Mouse (Mus musculus): ENCODE results near the gene Scn10a. TPM values are rescaled to one million over a fixed set of nuclear protein-coding genes. Genes with fewer than 3 reads are reported as not detected.

Gene Scn10a
- 0.80 and 1.4 TPM in 2 replicates for polyA plus RNA-seq (2016; fragmentation: Nextera tagmentation; extraction: Ambion mirVana)

DNA sequence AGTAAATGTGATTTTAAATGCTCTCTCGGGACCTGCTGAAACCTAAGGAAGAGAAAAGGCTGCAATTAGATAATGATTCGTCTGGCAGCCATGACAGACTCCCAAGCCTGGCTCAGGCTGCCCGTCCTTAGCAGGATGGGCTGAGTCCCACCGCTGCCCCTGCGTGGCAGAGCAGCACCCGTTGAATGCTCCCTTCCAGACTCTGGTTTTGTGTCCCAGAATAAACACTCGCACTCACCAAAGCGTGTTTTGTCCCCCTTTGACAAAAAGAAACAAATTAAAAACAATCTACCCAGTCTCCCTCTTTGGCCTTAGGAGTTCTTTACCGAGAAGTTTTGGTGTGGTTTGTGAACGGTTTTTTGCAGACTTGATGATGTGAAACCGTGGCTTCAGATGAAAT, at the start of gene Scn10a:
Gene Scn10a, minus strand, starts transcription at position 101 of the 400 bp plus-strand sequence.
- ATAC-seq (ENCODE audit: low FRiP score): no peak
- Histone ChIP-seq H3K4me3 (no peak within 1 kb of the TSS), H3K36me3 (no peaks in the 10 kb centered on the region), H3K27me3 (no peaks in the 10 kb centered on the region), H3K4me2 (replicated peaks) (no peak within 1 kb of the TSS), H3K9ac (no peak within 1 kb of the TSS), H3K9me3 (replicated peaks) (no peaks in the 10 kb centered on the region), H3K4me1 (no peaks in the 10 kb centered on the region), H3K27ac (no peak within 1 kb of the TSS)
- 81% methylated on average over 11 of the region's 11 CpGs for WGBS

GRCm38 (mm10) chr9:119768585-119768984, 49.5 kb upstream of the Scn10a start:
- ATAC-seq (ENCODE audit: low FRiP score): no peak
- no peak overlapping the region for H3K27ac ChIP-seq
- 51% methylated on average over 7 of the region's 7 CpGs for WGBS
- H3K9me3 ChIP-seq (replicated peaks): no peaks in the 10 kb centered on the region
- H3K9ac ChIP-seq: no peak overlapping the region
- H3K27me3 ChIP-seq: no peaks in the 10 kb centered on the region
- H3K4me2 ChIP-seq (replicated peaks): no peak overlapping the region
- no peak overlapping the region for H3K4me3 ChIP-seq
- no peaks in the 10 kb centered on the region for H3K4me1 ChIP-seq
- H3K36me3 ChIP-seq: no peaks in the 10 kb centered on the region

DNA sequence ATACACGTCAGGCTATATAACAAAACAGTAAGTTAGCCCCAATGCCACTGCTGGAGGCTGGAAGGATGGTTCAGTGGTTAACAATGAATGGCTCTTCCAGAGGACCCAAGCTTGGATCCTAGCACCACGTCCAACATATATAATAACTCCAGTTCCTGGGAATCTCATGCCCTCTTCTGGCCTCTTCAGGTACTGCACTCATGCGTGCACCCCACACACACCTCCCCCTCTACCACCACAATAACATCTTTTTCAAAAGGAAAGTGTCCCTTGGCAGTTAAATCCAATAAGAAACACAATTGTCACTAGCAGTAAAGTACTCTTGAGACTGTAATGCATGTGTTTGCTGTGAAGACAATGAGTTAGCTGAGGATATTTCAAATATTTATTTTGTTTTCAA, 41.1 kb upstream of the Scn10a start:
- Histone ChIP-seq H3K36me3 (no peaks in the 10 kb centered on the region), H3K9me3 (replicated peaks) (0 out of 2 replicates have a peak, but pooled peaks cover 7% of the 10 kb centered on the region), H3K4me1 (no peaks in the 10 kb centered on the region), H3K27ac (no peak overlapping the region), H3K27me3 (no peaks in the 10 kb centered on the region), H3K4me3 (no peak overlapping the region), H3K4me2 (replicated peaks) (no peak overlapping the region), H3K9ac (no peak overlapping the region)
- 86% methylated on average over 3 of the region's 3 CpGs for WGBS
- ATAC-seq (ENCODE audit: low FRiP score): no peak

- no peaks in the 10 kb centered on the region for H3K36me3 ChIP-seq
- H3K9me3 ChIP-seq (replicated peaks): 0 out of 2 replicates have a peak, but pooled peaks cover 7% of the 10 kb centered on the region
- WGBS: 81% methylated on average over 1 of the region's 1 CpGs
- no peak for ATAC-seq (ENCODE audit: low FRiP score)
- H3K4me1 ChIP-seq: no peaks in the 10 kb centered on the region
- no peak overlapping the region for H3K4me3 ChIP-seq
- no peak overlapping the region for H3K9ac ChIP-seq
- no peak overlapping the region for H3K4me2 ChIP-seq (replicated peaks)
- no peak overlapping the region for H3K27ac ChIP-seq
- H3K27me3 ChIP-seq: no peaks in the 10 kb centered on the region
Measured at GRCm38 (mm10) chr9:119759457-119759856, 40.3 kb upstream of the Scn10a start.

- ATAC-seq (ENCODE audit: low FRiP score): no peak
- H3K4me3 ChIP-seq: no peak overlapping the region
- H3K4me1 ChIP-seq: no peaks in the 10 kb centered on the region
- no peaks in the 10 kb centered on the region for H3K9me3 ChIP-seq (replicated peaks)
- H3K4me2 ChIP-seq (replicated peaks): no peak overlapping the region
- H3K27me3 ChIP-seq: no peaks in the 10 kb centered on the region
- no peak overlapping the region for H3K27ac ChIP-seq
- no peaks in the 10 kb centered on the region for H3K36me3 ChIP-seq
- H3K9ac ChIP-seq: no peak overlapping the region
- WGBS: 14% methylated on average over 5 of the region's 5 CpGs
Measured at GRCm38 (mm10) chr9:119751507-119751906, 32.4 kb upstream of the Scn10a start.

GRCm38 (mm10) chr9:119749112-119749511, 30.0 kb upstream of the Scn10a start:
- Histone ChIP-seq H3K9me3 (replicated peaks) (no peaks in the 10 kb centered on the region), H3K27ac (no peak overlapping the region), H3K4me2 (replicated peaks) (no peak overlapping the region), H3K4me1 (no peaks in the 10 kb centered on the region), H3K9ac (no peak overlapping the region), H3K27me3 (no peaks in the 10 kb centered on the region), H3K36me3 (no peaks in the 10 kb centered on the region), H3K4me3 (no peak overlapping the region)
- 82% methylated on average over 9 of the region's 9 CpGs for WGBS
- ATAC-seq (ENCODE audit: low FRiP score): no peak

- no peak overlapping the region for H3K27ac ChIP-seq
- H3K27me3 ChIP-seq: no peaks in the 10 kb centered on the region
- no peak for ATAC-seq (ENCODE audit: low FRiP score)
- no peak overlapping the region for H3K4me2 ChIP-seq (replicated peaks)
- H3K9me3 ChIP-seq (replicated peaks): no peaks in the 10 kb centered on the region
- 83% methylated on average over 4 of the region's 4 CpGs for WGBS
- H3K9ac ChIP-seq: no peak overlapping the region
- H3K36me3 ChIP-seq: no peaks in the 10 kb centered on the region
- no peak overlapping the region for H3K4me3 ChIP-seq
- H3K4me1 ChIP-seq: no peaks in the 10 kb centered on the region
Measured at GRCm38 (mm10) chr9:119743900-119744299, 24.8 kb upstream of the Scn10a start.

DNA sequence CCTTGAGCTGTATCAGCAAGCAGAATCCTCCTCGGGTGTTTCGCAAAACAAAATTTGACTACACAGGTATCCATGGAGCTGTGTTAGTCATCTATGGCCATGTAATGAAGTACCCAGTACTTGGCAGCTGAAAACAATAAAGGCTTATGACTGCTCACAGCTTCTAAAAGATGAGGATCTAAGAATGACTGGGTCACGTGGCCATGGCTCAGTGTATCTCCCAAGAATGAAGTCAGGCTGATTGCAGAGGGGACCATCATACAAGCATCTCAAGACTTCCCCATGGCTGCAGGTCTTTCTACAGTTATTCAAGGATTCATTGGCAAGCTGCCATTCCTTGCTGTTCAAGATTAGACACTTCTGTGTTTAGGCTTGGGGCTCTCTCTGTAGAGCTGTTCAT, 24.2 kb upstream of the Scn10a start:
- 88% methylated on average over 3 of the region's 3 CpGs for WGBS
- Histone ChIP-seq H3K9me3 (replicated peaks) (no peaks in the 10 kb centered on the region), H3K9ac (no peak overlapping the region), H3K27ac (no peak overlapping the region), H3K36me3 (no peaks in the 10 kb centered on the region), H3K4me3 (no peak overlapping the region), H3K4me1 (no peaks in the 10 kb centered on the region), H3K4me2 (replicated peaks) (no peak overlapping the region), H3K27me3 (no peaks in the 10 kb centered on the region)
- ATAC-seq (ENCODE audit: low FRiP score): no peak

- 55% methylated on average over 5 of the region's 5 CpGs for WGBS
- no peaks in the 10 kb centered on the region for H3K36me3 ChIP-seq
- H3K4me2 ChIP-seq (replicated peaks): no peak overlapping the region
Measured at GRCm38 (mm10) chr9:119741101-119741786, 22.1 kb upstream of the Scn10a start.

DNA sequence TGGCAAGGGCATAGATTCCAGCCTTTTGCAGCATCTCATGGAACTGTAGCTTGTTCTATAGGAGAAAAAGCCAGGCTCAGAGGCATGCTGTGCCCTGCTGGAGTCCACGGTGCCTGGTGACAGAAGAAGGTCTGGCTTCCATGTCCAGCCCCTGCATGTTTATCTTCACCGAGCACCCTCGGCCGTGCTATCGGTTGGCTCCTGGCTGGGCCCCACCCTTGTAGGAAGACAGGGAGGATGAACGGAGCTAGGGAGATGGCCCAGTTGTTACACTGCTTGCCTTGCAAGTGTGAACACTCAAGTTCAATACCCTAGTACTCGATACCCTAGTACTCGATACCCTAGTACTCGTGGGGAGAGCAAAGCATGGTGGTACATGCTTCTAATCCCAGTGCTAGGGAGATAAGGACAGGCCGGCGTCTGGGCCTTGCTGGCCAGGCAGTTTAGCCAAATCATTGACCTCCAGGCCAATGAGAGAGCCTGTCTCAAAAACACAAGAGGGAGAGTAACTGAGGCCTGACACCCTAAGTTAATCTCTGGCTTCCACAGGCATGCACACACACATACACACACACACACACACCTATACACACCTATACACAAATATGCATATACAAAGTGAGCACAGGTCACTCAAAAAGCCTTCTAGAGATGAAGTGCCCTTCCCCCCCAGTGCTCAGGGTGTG, 9.4 kb upstream of the Scn10a start:
- 90% methylated on average over 11 of the region's 11 CpGs for WGBS
- H3K36me3 ChIP-seq: no peaks in the 10 kb centered on the region
- no peak overlapping the region for H3K4me3 ChIP-seq
- no peak overlapping the region for H3K27ac ChIP-seq
- no peak overlapping the region for H3K9ac ChIP-seq
- H3K9me3 ChIP-seq (replicated peaks): no peaks in the 10 kb centered on the region
- no peak for ATAC-seq (ENCODE audit: low FRiP score)
- H3K4me1 ChIP-seq: peaks cover 11% of the 10 kb centered on the region
- H3K27me3 ChIP-seq: no peaks in the 10 kb centered on the region
- no peak overlapping the region for H3K4me2 ChIP-seq (replicated peaks)

More at GRCm38 (mm10) chr9:119741101-119741786, 22.1 kb upstream of the Scn10a start:
- Histone ChIP-seq H3K27ac (no peak overlapping the region), H3K4me3 (no peak overlapping the region), H3K27me3 (no peaks in the 10 kb centered on the region), H3K9me3 (replicated peaks) (no peaks in the 10 kb centered on the region), H3K9ac (no peak overlapping the region), H3K4me1 (no peaks in the 10 kb centered on the region)
- ATAC-seq (ENCODE audit: low FRiP score): no peak

- H3K36me3 ChIP-seq: no peaks in the 10 kb centered on the region
- H3K9me3 ChIP-seq (replicated peaks): no peaks in the 10 kb centered on the region
- H3K4me2 ChIP-seq (replicated peaks): no peak overlapping the region
- 89% methylated on average over 4 of the region's 4 CpGs for WGBS
- no peak overlapping the region for H3K27ac ChIP-seq
- H3K4me1 ChIP-seq: peaks cover 11% of the 10 kb centered on the region
- no peak overlapping the region for H3K4me3 ChIP-seq
- no peak for ATAC-seq (ENCODE audit: low FRiP score)
- no peaks in the 10 kb centered on the region for H3K27me3 ChIP-seq
- H3K9ac ChIP-seq: no peak overlapping the region
Measured at GRCm38 (mm10) chr9:119726990-119727389, 7.9 kb upstream of the Scn10a start.

GRCm38 (mm10) chr9:119725293-119725862, 6.3 kb upstream of the Scn10a start:
- H3K4me3 ChIP-seq: no peak overlapping the region
- no peak overlapping the region for H3K4me2 ChIP-seq (replicated peaks)
- no peak overlapping the region for H3K9ac ChIP-seq
- no peaks in the 10 kb centered on the region for H3K36me3 ChIP-seq
- H3K4me1 ChIP-seq: peaks cover 3% of the 10 kb centered on the region; the same call in 1 of the 2 replicates
- H3K27me3 ChIP-seq: no peaks in the 10 kb centered on the region
- no peak overlapping the region for H3K27ac ChIP-seq
- H3K9me3 ChIP-seq (replicated peaks): no peaks in the 10 kb centered on the region
- ATAC-seq (ENCODE audit: low FRiP score): no peak
- 70% methylated on average over 6 of the region's 6 CpGs for WGBS
